Mouse (Mus musculus) liver, embryonic 14.5 days (tissue): ENCODE measurements around the gene Efna2. TPM values are rescaled to one million over a fixed set of nuclear protein-coding genes. Genes with fewer than 3 reads are reported as not detected.

Experiments
- ATAC-seq: fragments of 200-750 bp; cut with Nextera tagmentation; 2 replicates; pipeline ENCODE4 v1.8.0; 2017; ENCODE audit warnings: moderate number of reproducible peaks, mild to moderate bottlenecking, moderate library complexity; ENCODE audit not compliant: insufficient read depth
- DNase-seq, 3 experiments: peaks; one replicate each; pipeline ENCODE4 v3.0.0-alpha.2; 2012 to 2013; ENCODE audit warnings: low read depth in 3 of 3, low spot score in 3 of 3
- H3K27ac ChIP-seq: fragments of 300-500 bp; sonication (generic); 2 replicates; pipeline ENCODE4 v1.5.1; 2014; ENCODE audit warnings: moderate library complexity, mild to moderate bottlenecking, control low read depth, inconsistent platforms
- H3K27me3 ChIP-seq: fragments of 300-500 bp; sonication (generic); 2 replicates; pipeline ENCODE4 v1.6.1; 2014; ENCODE audit warnings: mild to moderate bottlenecking, low read length, moderate library complexity; ENCODE audit not compliant: control insufficient read depth, insufficient read depth
- H3K36me3 ChIP-seq: fragments of 300-500 bp; sonication (generic); replicated peaks from 2 replicates; pipeline ENCODE4 v1.6.1; 2014; ENCODE audit warnings: low read depth; ENCODE audit not compliant: control insufficient read depth, insufficient read depth
- H3K4me1 ChIP-seq, 2 experiments: fragments of 200-500 bp in 1 of 2; fragments of 300-500 bp in 1 of 2; sonication (generic) in 1 of 2; replicated peaks; 2 replicates each; pipeline ENCODE4 v1.6.1; 2012 to 2014; ENCODE audit warnings: antibody characterized with exemption in 1 of 2, inconsistent platforms in 1 of 2, low read length in 1 of 2; ENCODE audit not compliant: control insufficient read depth in 2 of 2, insufficient read depth in 2 of 2
- H3K4me2 ChIP-seq: fragments of 300-500 bp; sonication (generic); 2 replicates; pipeline ENCODE4 v1.6.1; 2014; ENCODE audit warnings: low read depth, mild to moderate bottlenecking, control low read depth, moderate library complexity
- H3K4me3 ChIP-seq, 2 experiments: fragments of 200-500 bp in 1 of 2; fragments of 300-500 bp in 1 of 2; sonication (generic) in 1 of 2; 2 replicates each; pipeline ENCODE4 v1.5.1; 2012 to 2014; ENCODE audit warnings: low read depth in 2 of 2, low read length in 2 of 2, mild to moderate bottlenecking in 2 of 2, control low read depth in 1 of 2, inconsistent platforms in 1 of 2, moderate library complexity in 1 of 2; ENCODE audit not compliant: insufficient read depth in 1 of 2
- H3K9ac ChIP-seq: fragments of 300-500 bp; sonication (generic); replicated peaks from 2 replicates; pipeline ENCODE4 v1.6.1; 2014; ENCODE audit warnings: mild to moderate bottlenecking, control low read depth, moderate library complexity
- H3K9me3 ChIP-seq: fragments of 300-500 bp; sonication (generic); 2 replicates; pipeline ENCODE4 v1.6.1; 2016; ENCODE audit warnings: low read length, mixed read lengths; ENCODE audit not compliant: control insufficient read depth
- CTCF ChIP-seq: IDR thresholded peaks from 2 replicates; pipeline ENCODE4 v1.5.1; 2016; ENCODE audit warnings: antibody characterized with exemption, low read depth, control low read depth
- EP300 ChIP-seq: IDR thresholded peaks from 2 replicates; pipeline ENCODE4 v1.6.1; 2016; ENCODE audit warnings: antibody characterized with exemption, low read depth
- WGBS: fragments of 180-500 bp; shearing (Covaris S2); extraction: QIAGEN DNeasy Blood & Tissue Kit; methylation state at CpG from one replicate; pipeline ENCODE4 v1.1.7; 2014; ENCODE audit not compliant: insufficient replicate concordance; 5-methylcytosine and 5-hydroxymethylcytosine counted together
- polyA plus RNA-seq, 2 experiments: library from polyadenylated mRNA; depleted of rRNA in 1 of 2; stranded (reverse) in 1 of 2; unstranded in 1 of 2; fragments of >200 nt; fragmentation: Nextera tagmentation in 1 of 2; extraction: Ambion mirVana in 1 of 2; gene quantifications; 2 replicates each; pipeline versions ENCODE4 v1.2.1 to v1.2.3; 2012 to 2014

Gene Efna2
- polyA plus RNA-seq, 2 experiments = 0.47 to 0.51 TPM

DNA sequence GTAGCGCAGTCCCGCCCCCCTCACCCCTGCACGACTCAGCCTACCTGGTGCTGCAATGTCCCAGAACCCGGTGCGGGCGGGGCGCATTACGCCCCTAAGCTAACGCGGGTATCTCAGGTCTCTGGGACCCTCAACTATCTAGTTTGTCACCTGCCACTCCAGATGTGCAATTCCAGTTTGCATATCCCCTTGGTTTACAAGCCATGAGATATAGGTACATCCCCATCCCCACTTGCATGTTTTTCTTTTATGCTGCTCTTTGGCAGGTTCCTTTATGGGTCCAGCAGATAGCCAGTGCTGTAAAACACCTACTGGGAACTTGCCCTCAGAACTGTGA lies 39.9 kb upstream of the Efna2 start:
- H3K4me2 ChIP-seq = peak overlapping the region; percentile 83
- peak overlapping the region; percentile 54 to 55 for H3K4me3 ChIP-seq
- H3K4me1 ChIP-seq = peaks cover 2 to 24% of the 10 kb centered on the region in 2 experiments; a peak in 3 of 4 replicates
- H3K9me3 ChIP-seq = no peaks in the 10 kb centered on the region
- ATAC-seq (no peak), DNase-seq (no peak)
- H3K27me3 ChIP-seq = peaks cover 33% of the 10 kb centered on the region
- H3K27ac ChIP-seq = no peak overlapping the region
- WGBS = 2% methylated on average over 10 of the region's 10 CpGs
- no peak overlapping the region; the same call in 1 of the 2 replicates for H3K9ac ChIP-seq
- peaks cover 6% of the 10 kb centered on the region for H3K36me3 ChIP-seq
- TF ChIP-seq CTCF (no peak), EP300 (no peak)

DNA sequence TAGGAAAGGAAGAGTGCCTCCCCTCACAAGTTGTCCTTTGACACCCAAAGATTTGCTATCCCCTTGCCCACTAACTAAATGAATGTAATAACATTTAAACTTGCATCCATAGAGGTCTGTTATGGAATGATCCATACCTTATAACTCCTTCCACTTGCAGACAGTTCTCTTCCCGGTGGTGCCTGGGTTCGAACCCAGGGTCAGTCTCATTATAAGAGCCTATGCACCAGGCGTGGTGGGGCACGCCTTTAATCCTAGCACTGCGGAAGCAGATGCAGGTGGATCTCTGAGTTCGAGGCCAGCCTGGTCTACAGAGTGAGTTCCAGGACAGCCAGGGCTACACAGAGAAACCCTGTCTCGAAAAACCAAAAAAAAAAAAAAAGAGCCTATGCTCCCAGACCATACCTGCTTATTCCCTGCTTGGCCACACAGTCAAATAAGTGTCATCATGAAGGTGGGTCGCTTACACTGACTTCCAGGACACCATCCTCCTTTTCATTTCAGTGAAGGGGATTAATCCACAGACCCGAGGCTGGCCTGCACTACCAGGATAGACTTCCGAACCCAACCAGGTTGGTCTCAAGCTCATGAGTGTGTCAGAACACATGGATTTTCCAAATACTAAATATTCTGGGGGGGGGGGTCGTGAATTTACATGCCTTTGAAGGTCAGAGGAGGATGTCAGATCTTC lies 39.2 kb upstream of the Efna2 start:
- no peak overlapping the region for H3K4me3 ChIP-seq
- TF ChIP-seq EP300 = no peak
- TF ChIP-seq CTCF = no peak
- H3K4me1 ChIP-seq = peaks cover 2 to 24% of the 10 kb centered on the region in 2 experiments; a peak in 3 of 4 replicates
- no peaks in the 10 kb centered on the region for H3K9me3 ChIP-seq
- peaks cover 33% of the 10 kb centered on the region for H3K27me3 ChIP-seq
- no peak overlapping the region for H3K27ac ChIP-seq
- H3K36me3 ChIP-seq = peaks cover 12% of the 10 kb centered on the region
- DNase-seq (no peak), ATAC-seq (no peak)
- no peak overlapping the region for H3K4me2 ChIP-seq
- no peak overlapping the region for H3K9ac ChIP-seq
- WGBS = 74% methylated on average over 11 of the region's 11 CpGs

DNA sequence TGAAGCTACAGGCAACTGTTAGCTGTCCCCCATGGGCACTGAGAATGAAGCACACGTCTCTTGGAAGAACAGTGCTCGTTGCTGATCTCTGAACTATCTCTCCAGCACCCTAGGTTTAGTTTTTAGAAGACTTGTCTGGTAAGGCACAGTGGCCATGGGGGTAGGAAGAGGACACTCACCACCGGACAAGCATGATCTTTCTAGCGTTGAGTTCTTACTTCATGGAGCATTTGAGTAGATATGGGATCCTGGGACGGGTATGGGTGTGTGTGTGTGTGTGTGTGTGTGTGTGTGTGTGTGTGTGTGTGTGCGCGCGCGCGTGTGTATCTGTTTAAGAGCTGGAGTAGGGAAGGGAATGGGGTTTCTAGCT lies 38.6 kb upstream of the Efna2 start, which contains the start of gene Cbarp:
Cbarp (minus strand) TSS at position 170 of the 370 bp plus-strand sequence.
- H3K27ac ChIP-seq = peak within 1 kb of the TSS; percentile 83
- no peak for ATAC-seq
- H3K4me1 ChIP-seq = peaks cover 5 to 26% of the 10 kb centered on the region in 2 experiments
- peaks cover 15% of the 10 kb centered on the region for H3K36me3 ChIP-seq
- no peak for TF ChIP-seq EP300
- TF ChIP-seq CTCF = no peak
- H3K27me3 ChIP-seq = peaks cover 33% of the 10 kb centered on the region
- H3K9ac ChIP-seq = peak within 1 kb of the TSS; percentile 60
- DNase-seq = no peak
- 67% methylated on average over 10 of the region's 10 CpGs for WGBS
- H3K4me3 ChIP-seq = peak within 1 kb of the TSS; percentile 62 to 71
- H3K9me3 ChIP-seq = no peaks in the 10 kb centered on the region
- peak within 1 kb of the TSS; percentile 94 for H3K4me2 ChIP-seq

DNA sequence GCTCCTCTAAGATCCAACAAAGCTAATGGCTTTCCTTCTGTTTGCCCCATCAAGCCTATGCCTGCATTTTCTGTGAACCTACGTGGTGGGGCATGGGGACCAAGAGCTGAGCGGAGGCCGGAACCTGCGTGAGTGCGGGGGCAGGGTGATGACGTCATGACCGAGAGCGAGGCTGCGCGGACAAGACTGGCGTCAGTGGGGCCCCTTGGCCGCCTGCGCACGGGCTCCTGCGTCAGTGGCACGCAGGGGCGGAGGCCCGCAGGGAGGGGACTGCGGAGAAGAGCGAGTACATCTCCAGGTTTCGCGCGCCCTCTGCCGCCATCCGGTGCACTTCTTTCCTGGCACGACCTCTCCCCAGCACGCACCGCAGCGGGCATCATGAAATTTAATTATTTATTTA lies 38.0 kb upstream of the Efna2 start:
- Histone ChIP-seq H3K27me3 (peaks cover 32% of the 10 kb centered on the region), H3K4me3 (peak overlapping the region; percentile 62 to 71), H3K4me1 (peaks cover 11 to 31% of the 10 kb centered on the region in 2 experiments), H3K4me2 (peak overlapping the region; percentile 94), H3K9ac (peak overlapping the region; percentile 60), H3K9me3 (no peaks in the 10 kb centered on the region), H3K36me3 (peaks cover 16% of the 10 kb centered on the region), H3K27ac (peak overlapping the region; percentile 83)
- WGBS = under 1% methylated on average over 29 of the region's 29 CpGs
- DNase-seq (peak; percentile 89 to 92 (median 92)), ATAC-seq (peak; percentile 74)
- TF ChIP-seq CTCF (peak; percentile 89), EP300 (no peak; the same call in 1 of the 2 replicates)

DNA sequence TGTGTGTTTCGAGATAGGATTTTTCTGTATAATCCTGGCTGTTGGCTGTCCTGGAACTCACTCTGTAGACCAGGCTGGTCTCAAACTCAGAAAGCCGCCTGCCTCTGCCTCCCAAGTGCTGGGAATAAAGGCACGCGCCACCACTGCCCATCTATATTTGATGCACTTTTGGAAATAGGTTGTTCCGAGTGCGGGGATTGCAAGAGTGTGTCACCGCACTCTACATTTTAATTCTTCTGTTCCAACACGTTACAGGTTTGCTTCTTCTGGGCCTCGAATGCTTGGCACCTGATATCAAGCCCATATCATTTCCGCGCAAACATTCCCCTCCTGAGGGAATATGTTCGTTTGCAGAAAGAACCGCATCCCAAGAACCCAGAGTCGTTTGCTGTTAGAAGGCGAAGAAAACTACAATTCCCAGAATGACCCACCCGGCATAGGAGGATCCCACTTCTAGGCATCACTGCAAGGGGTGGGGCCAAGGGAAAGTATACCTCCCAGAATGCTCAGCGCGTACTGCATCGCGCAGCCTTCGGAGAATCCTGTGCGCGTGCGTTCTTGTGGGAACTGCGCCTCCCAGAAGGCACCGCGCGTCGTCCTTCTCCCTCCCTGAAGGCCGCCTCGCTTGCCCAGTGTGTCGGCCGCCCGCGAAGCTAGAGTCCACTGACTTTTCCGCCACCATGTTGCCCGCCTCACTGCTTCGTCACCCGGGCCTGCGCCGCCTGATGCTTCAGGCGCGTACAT lies 37.3 kb upstream of the Efna2 start:
- H3K27me3 ChIP-seq = peaks cover 25% of the 10 kb centered on the region
- H3K9ac ChIP-seq = peak overlapping the region; percentile 84
- peaks cover 16% of the 10 kb centered on the region for H3K36me3 ChIP-seq
- H3K4me2 ChIP-seq = peak overlapping the region; percentile 94
- peak; percentile 84 for ATAC-seq
- no peaks in the 10 kb centered on the region for H3K9me3 ChIP-seq
- TF ChIP-seq CTCF (no peak), EP300 (no peak)
- peaks cover 18 to 36% of the 10 kb centered on the region in 2 experiments for H3K4me1 ChIP-seq
- DNase-seq = peak; percentile 99
- under 1% methylated on average over 43 of the region's 43 CpGs for WGBS
- peak overlapping the region; percentile 86 for H3K27ac ChIP-seq
- H3K4me3 ChIP-seq = peak overlapping the region; percentile 70 to 71
